Mouse (Mus musculus): ENCODE results near the gene Fuz. TPM values are rescaled to one million over a fixed set of nuclear protein-coding genes. Genes with fewer than 3 reads are reported as not detected.
"Not testable (repeated sequence)": the region's sequence is repeated elsewhere in the genome, so short reads cannot be mapped to it uniquely, and the experiment has no call there.

Gene Fuz
- polyA plus RNA-seq, 1 experiment from 2014 or later = 22.2 TPM

- not testable (repeated sequence) for H3K27me3 ChIP-seq (replicated peaks); H3K4me2 ChIP-seq; ATAC-seq (ENCODE audit: insufficient read depth, low FRiP score, low read depth); H3K36me3 ChIP-seq; H3K9me3 ChIP-seq; H3K27ac ChIP-seq; H3K9ac ChIP-seq; H3K4me3 ChIP-seq (replicated peaks)
- H3K4me1 ChIP-seq = peaks cover 28% of the 10 kb centered on the region
- WGBS = 92% methylated on average over 2 of the region's 2 CpGs
These were observed 24.1 kb upstream of the Fuz start for GRCm38 (mm10) chr7:44871774-44872173.

GRCm38 (mm10) chr7:44877833-44878232 is 18.0 kb upstream of the Fuz start:
- Histone ChIP-seq H3K27me3 (replicated peaks) (no peaks in the 10 kb centered on the region), H3K9me3 (no peaks in the 10 kb centered on the region), H3K27ac (no peak overlapping the region), H3K9ac (no peak overlapping the region), H3K4me3 (replicated peaks) (no peak overlapping the region), H3K4me1 (0 out of 2 replicates have a peak, but pooled peaks cover 6% of the 10 kb centered on the region), H3K4me2 (no peak overlapping the region), H3K36me3 (peaks cover 48% of the 10 kb centered on the region)
- WGBS = 87% methylated on average over 14 of the region's 14 CpGs
- ATAC-seq (ENCODE audit: insufficient read depth, low FRiP score, low read depth) = no peak

GRCm38 (mm10) chr7:44883036-44883435 is 12.8 kb upstream of the Fuz start:
- Histone ChIP-seq H3K9me3 (no peaks in the 10 kb centered on the region), H3K4me1 (no peaks in the 10 kb centered on the region), H3K4me3 (replicated peaks) (no peak overlapping the region), H3K27ac (no peak overlapping the region), H3K4me2 (no peak overlapping the region), H3K27me3 (replicated peaks) (no peaks in the 10 kb centered on the region), H3K9ac (no peak overlapping the region), H3K36me3 (peaks cover 66% of the 10 kb centered on the region)
- WGBS = 96% methylated on average over 3 of the region's 3 CpGs
- no peak for ATAC-seq (ENCODE audit: insufficient read depth, low FRiP score, low read depth)

- Histone ChIP-seq H3K4me3 (replicated peaks) (no peak overlapping the region), H3K9me3 (no peaks in the 10 kb centered on the region), H3K9ac (no peak overlapping the region), H3K4me2 (no peak overlapping the region), H3K36me3 (peaks cover 63% of the 10 kb centered on the region), H3K27ac (no peak overlapping the region), H3K27me3 (replicated peaks) (no peaks in the 10 kb centered on the region), H3K4me1 (no peaks in the 10 kb centered on the region)
- no peak for ATAC-seq (ENCODE audit: insufficient read depth, low FRiP score, low read depth)
- WGBS = 95% methylated on average over 5 of the region's 5 CpGs
These were observed 11.2 kb upstream of the Fuz start for GRCm38 (mm10) chr7:44884637-44885036.

- H3K27ac ChIP-seq = no peak overlapping the region
- 85% methylated on average over 7 of the region's 7 CpGs for WGBS
- no peak overlapping the region for H3K4me3 ChIP-seq (replicated peaks)
- H3K27me3 ChIP-seq (replicated peaks) = no peaks in the 10 kb centered on the region
- H3K4me1 ChIP-seq = peaks cover 14% of the 10 kb centered on the region
- no peak overlapping the region for H3K9ac ChIP-seq
- H3K9me3 ChIP-seq = no peaks in the 10 kb centered on the region
- H3K4me2 ChIP-seq = no peak overlapping the region
- peaks cover 40% of the 10 kb centered on the region for H3K36me3 ChIP-seq
- no peak for ATAC-seq (ENCODE audit: insufficient read depth, low FRiP score, low read depth)
These were observed 8.9 kb upstream of the Fuz start for GRCm38 (mm10) chr7:44886964-44887363.

GRCm38 (mm10) chr7:44888256-44889105 is 7.4 kb upstream of the Fuz start:
- Histone ChIP-seq H3K27ac (no peak overlapping the region; the same call in 1 of the 2 replicates), H3K4me3 (replicated peaks) (no peak overlapping the region), H3K4me1 (peaks cover 18% of the 10 kb centered on the region), H3K9me3 (no peaks in the 10 kb centered on the region), H3K4me2 (no peak overlapping the region), H3K27me3 (replicated peaks) (no peaks in the 10 kb centered on the region), H3K36me3 (peaks cover 28% of the 10 kb centered on the region), H3K9ac (no peak overlapping the region)
- ATAC-seq (ENCODE audit: insufficient read depth, low FRiP score, low read depth) = 0 out of 2 replicates have a peak, but pooled peaks have one; percentile 1
- WGBS = 84% methylated on average over 13 of the region's 13 CpGs

GRCm38 (mm10) chr7:44890180-44890579 is 5.7 kb upstream of the Fuz start:
- Histone ChIP-seq H3K4me2 (peak overlapping the region; percentile 72; the same call in 1 of the 2 replicates), H3K9me3 (no peaks in the 10 kb centered on the region), H3K4me1 (peaks cover 20% of the 10 kb centered on the region), H3K9ac (no peak overlapping the region), H3K27ac (no peak overlapping the region), H3K36me3 (peaks cover 14% of the 10 kb centered on the region; the same call in 1 of the 2 replicates), H3K4me3 (replicated peaks) (no peak overlapping the region), H3K27me3 (replicated peaks) (no peaks in the 10 kb centered on the region)
- WGBS = 76% methylated on average over 7 of the region's 7 CpGs
- no peak for ATAC-seq (ENCODE audit: insufficient read depth, low FRiP score, low read depth)

GRCm38 (mm10) chr7:44890737-44891136 is 5.1 kb upstream of the Fuz start:
- no peak for ATAC-seq (ENCODE audit: insufficient read depth, low FRiP score, low read depth)

GRCm38 (mm10) chr7:44891611-44892010 is 4.3 kb upstream of the Fuz start:
- no peak for ATAC-seq (ENCODE audit: insufficient read depth, low FRiP score, low read depth)

More at GRCm38 (mm10) chr7:44890737-44891136, 5.1 kb upstream of the Fuz start:
- Histone ChIP-seq H3K4me3 (replicated peaks) (peak overlapping the region; percentile 75; the same call in 1 of the 2 replicates), H3K4me1 (peaks cover 23% of the 10 kb centered on the region), H3K27ac (no peak overlapping the region), H3K36me3 (peaks cover 11% of the 10 kb centered on the region; the same call in 1 of the 2 replicates), H3K9ac (no peak overlapping the region), H3K27me3 (replicated peaks) (no peaks in the 10 kb centered on the region), H3K9me3 (no peaks in the 10 kb centered on the region), H3K4me2 (peak overlapping the region; percentile 72)
- WGBS = 83% methylated on average over 4 of the region's 4 CpGs

GRCm38 (mm10) chr7:44892276-44892921 is 3.5 kb upstream of the Fuz start, which contains the start of gene Med25:
Gene Med25 (minus strand): TSS chr7:44892712.
- Histone ChIP-seq H3K9ac (peak within 1 kb of the TSS; percentile 83), H3K27ac (peak within 1 kb of the TSS; percentile 99), H3K36me3 (peaks cover 9% of the 10 kb centered on the region; the same call in 1 of the 2 replicates), H3K4me1 (peaks cover 33% of the 10 kb centered on the region), H3K9me3 (no peaks in the 10 kb centered on the region), H3K4me2 (peak within 1 kb of the TSS; percentile 72), H3K27me3 (replicated peaks) (no peaks in the 10 kb centered on the region), H3K4me3 (replicated peaks) (peak within 1 kb of the TSS; percentile 75)
- under 1% methylated on average over 56 of the region's 56 CpGs for WGBS
- peak; percentile 74 for ATAC-seq (ENCODE audit: insufficient read depth, low FRiP score, low read depth)

More at GRCm38 (mm10) chr7:44891611-44892010, 4.3 kb upstream of the Fuz start:
- Histone ChIP-seq H3K27ac (0 out of 2 replicates have a peak overlapping the region, but pooled peaks have one; percentile 99), H3K36me3 (peaks cover 9% of the 10 kb centered on the region; the same call in 1 of the 2 replicates), H3K4me2 (peak overlapping the region; percentile 72), H3K9me3 (no peaks in the 10 kb centered on the region), H3K9ac (peak overlapping the region; percentile 83), H3K4me1 (peaks cover 25% of the 10 kb centered on the region), H3K4me3 (replicated peaks) (peak overlapping the region; percentile 75), H3K27me3 (replicated peaks) (no peaks in the 10 kb centered on the region)
- whole genome bisulfite sequencing = 22% methylated on average over 6 of the region's 6 CpGs

GRCm38 (mm10) chr7:44893197-44893596 is 2.7 kb upstream of the Fuz start:
- Histone ChIP-seq H3K27ac (peak overlapping the region; percentile 86), H3K9ac (no peak overlapping the region), H3K4me3 (replicated peaks) (no peak overlapping the region; the same call in 1 of the 2 replicates), H3K27me3 (replicated peaks) (no peaks in the 10 kb centered on the region), H3K4me1 (peaks cover 37% of the 10 kb centered on the region), H3K9me3 (no peaks in the 10 kb centered on the region), H3K4me2 (peak overlapping the region; percentile 38), H3K36me3 (peaks cover 9% of the 10 kb centered on the region; the same call in 1 of the 2 replicates)
- 19% methylated on average over 8 of the region's 8 CpGs for WGBS
- ATAC-seq (ENCODE audit: insufficient read depth, low FRiP score, low read depth) = no peak

GRCm38 (mm10) chr7:44894175-44894574 is 1.7 kb upstream of the Fuz start:
- no peak overlapping the region for H3K27ac ChIP-seq
- H3K9me3 ChIP-seq = no peaks in the 10 kb centered on the region
- 88% methylated on average over 3 of the region's 3 CpGs for WGBS
- H3K4me1 ChIP-seq = peaks cover 46% of the 10 kb centered on the region
- H3K36me3 ChIP-seq = no peaks in the 10 kb centered on the region
- H3K4me2 ChIP-seq = no peak overlapping the region
- H3K27me3 ChIP-seq (replicated peaks) = no peaks in the 10 kb centered on the region
- H3K4me3 ChIP-seq (replicated peaks) = no peak overlapping the region
- ATAC-seq (ENCODE audit: insufficient read depth, low FRiP score, low read depth) = no peak
- H3K9ac ChIP-seq = no peak overlapping the region
